Mouse (Mus musculus) MEL (cell line): Measurements from ENCODE around the gene Usp22.

Experiments
- CHD2 ChIP-seq: IDR thresholded peaks from 2 replicates; pipeline ENCODE4 v1.6.1; 2011; ENCODE audit warnings: low read length, improper control_type of control experiment
- CTCF ChIP-seq, 3 experiments: IDR thresholded peaks in 2 of 3; conservative IDR thresholded peaks in 1 of 3; 2 replicates each; pipeline ENCODE4 v1.5.1; 2011 to 2012; ENCODE audit warnings: low read length in 3 of 3, low read depth in 2 of 3, mild to moderate bottlenecking in 2 of 3, improper control_type of control experiment in 1 of 3, inconsistent platforms in 1 of 3, mixed read lengths in 1 of 3, moderate library complexity in 1 of 3; ENCODE audit not compliant: control insufficient read depth in 1 of 3, insufficient read depth in 1 of 3, poor library complexity in 1 of 3, severe bottlenecking in 1 of 3
- EP300 ChIP-seq, 2 experiments: IDR thresholded peaks; 2 replicates each; pipeline ENCODE4 v1.6.1; 2011; ENCODE audit warnings: improper control_type of control experiment in 2 of 2, low read length in 2 of 2, low read depth in 1 of 2, mild to moderate bottlenecking in 1 of 2
- MAX ChIP-seq: IDR thresholded peaks from 2 replicates; pipeline ENCODE4 v1.6.1; 2011; ENCODE audit warnings: low read length, improper control_type of control experiment
- SIN3A ChIP-seq: IDR thresholded peaks from 2 replicates; pipeline ENCODE4 v1.6.1; 2012; ENCODE audit warnings: low read length, improper control_type of control experiment, inconsistent platforms
- SMC3 ChIP-seq: IDR thresholded peaks from 2 replicates; pipeline ENCODE4 v1.6.1; 2011; ENCODE audit warnings: low read depth, low read length, improper control_type of control experiment

DNA sequence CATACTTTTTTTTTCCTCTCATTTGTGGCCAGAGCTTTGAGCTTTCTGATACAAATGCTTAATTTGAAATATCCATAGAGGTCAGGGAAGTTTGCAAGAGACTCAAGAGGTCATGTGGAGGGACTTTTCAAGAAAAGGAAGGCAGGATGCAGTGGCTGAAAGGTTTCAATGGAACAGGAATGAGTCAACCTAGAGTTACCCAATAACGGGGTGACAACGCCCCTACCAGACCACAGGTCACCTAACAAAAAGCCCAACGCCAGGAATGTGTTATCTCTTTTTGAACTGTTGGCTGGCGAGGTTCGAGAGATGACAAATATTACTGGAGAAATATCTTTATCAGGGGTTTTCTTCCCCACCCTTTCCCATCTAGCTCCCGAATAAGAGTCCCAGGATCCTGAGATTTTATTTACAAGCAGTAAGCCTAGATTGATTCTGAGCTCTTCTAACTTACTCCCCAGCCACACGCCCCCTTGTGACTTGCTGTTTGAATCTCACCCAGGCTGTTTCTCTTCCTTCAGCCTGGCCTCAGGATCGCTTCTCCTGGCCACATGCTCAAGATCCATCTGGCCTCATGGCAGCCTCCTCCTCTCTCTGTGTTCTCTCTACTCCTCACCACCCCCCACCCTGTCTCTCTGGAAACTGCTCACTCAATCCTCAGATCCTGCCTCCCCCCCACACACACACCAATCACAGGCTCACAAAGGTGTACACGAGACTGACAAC lies 45.5 kb upstream of the Usp22 start:
- TF ChIP-seq CHD2 (no peak), SIN3A (no peak), CTCF (IDR thresholded peaks at IDR 0.05 in 2 of 3, conservative IDR thresholded peaks at IDR 0.05 in 1 of 3; ENCODE audit: control insufficient read depth in 1 of 3, insufficient read depth in 1 of 3, low read depth in 2 of 3, low read length in 3 of 3, poor library complexity in 1 of 3, severe bottlenecking in 1 of 3) (peak in 2 of 3 experiments; percentile 9 to 44; a peak in 2 of 6 replicates), EP300 (IDR thresholded peaks at IDR 0.05; ENCODE audit: low read depth in 1 of 2, low read length in 2 of 2) (no peak), MAX (no peak), SMC3 (peak; percentile 43)
